Mouse (Mus musculus) brain, embryonic 14.5 days (tissue): ENCODE results near the gene Pcx.

Experiments used
- CTCF ChIP-seq: fragments of 200-500 bp; IDR thresholded peaks from 2 replicates; pipeline ENCODE4 v1.5.1; 2012; ENCODE audit warnings: inconsistent platforms, mild to moderate bottlenecking, moderate library complexity, borderline replicate concordance; ENCODE audit not compliant: insufficient read depth, insufficient read length; ENCODE audit errors: extremely low read depth
- POLR2A ChIP-seq: fragments of 200-500 bp; IDR thresholded peaks from 2 replicates; pipeline ENCODE4 v1.6.1; 2012; ENCODE audit warnings: mild to moderate bottlenecking, inconsistent platforms, borderline replicate concordance; ENCODE audit not compliant: poor library complexity, insufficient read depth, insufficient read length, severe bottlenecking; ENCODE audit errors: extremely low read depth

GRCm38 (mm10) chr19:4628819-4629218 lies 118.5 kb downstream of the Pcx start:
- TF ChIP-seq POLR2A (peak; percentile 29; the same call in 1 of the 2 replicates), CTCF (peak; percentile 82; the same call in 1 of the 2 replicates)
